10 mouse cellular contexts compared by ENCODE assay signal in the genomic region with DNA sequence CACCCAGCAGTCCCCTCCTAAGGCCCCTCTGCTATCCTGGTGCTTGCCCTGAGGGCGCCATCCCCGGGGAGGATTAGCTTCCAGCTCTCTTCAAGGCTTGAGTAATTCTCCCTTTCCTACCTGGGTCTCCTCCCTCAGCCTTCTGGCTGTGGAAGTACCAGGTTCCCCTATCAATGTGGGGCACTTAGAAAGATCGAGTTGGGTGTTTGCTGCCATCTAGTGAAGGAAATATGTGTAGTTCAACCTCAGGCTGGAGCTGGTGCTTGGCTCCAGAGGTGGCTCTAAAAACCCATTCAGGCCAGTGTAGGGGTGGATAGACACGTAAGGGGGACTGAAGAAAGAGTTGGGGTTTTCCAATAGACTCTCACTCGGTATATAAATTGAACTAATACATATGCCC. TPM values are rescaled to one million over a fixed set of nuclear protein-coding genes. Genes with fewer than 3 reads are reported as not detected.
DNase-seq lines count a peak whose midpoint lies in the region; ATAC-seq and TF ChIP-seq lines count a peak whose summit lies in the region.
"Had no signal": no experiment of that assay in that cellular context is flagged by ENCODE, and none has a peak within 500 bp of the region (broad histone marks: within the 10 kb centered on the region; RNA-seq: fewer than 3 reads in every experiment).

No protein-coding gene starts in this region.

- no peak overlapping the region for H3K9ac ChIP-seq in neural tube, embryonic 15.5 days (replicated peaks)
- no peak overlapping the region for H3K9ac ChIP-seq in embryonic facial prominence, embryonic 14.5 days (ENCODE audit: low read depth, low read length)
- H3K9ac ChIP-seq in midbrain, postnatal 0 days (replicated peaks; ENCODE audit: low read length, poor library complexity, severe bottlenecking) = no peak overlapping the region

- 15% methylated on average over 5 of the region's 5 CpGs for WGBS in neural tube, embryonic 15.5 days
- 11% methylated on average over 5 of the region's 5 CpGs for WGBS in embryonic facial prominence, embryonic 14.5 days
- 10% methylated on average over 5 of the region's 5 CpGs for WGBS in midbrain, postnatal 0 days

- no peaks in the 10 kb centered on the region for H3K27me3 ChIP-seq in neural tube, embryonic 15.5 days (replicated peaks)
- no peaks in the 10 kb centered on the region for H3K27me3 ChIP-seq in embryonic facial prominence, embryonic 14.5 days (replicated peaks; ENCODE audit: control insufficient read depth, insufficient read depth, low read length)
- H3K27me3 ChIP-seq in midbrain, postnatal 0 days (ENCODE audit: insufficient read depth, low read length) = no peaks in the 10 kb centered on the region

- TF ChIP-seq CTCF in midbrain, postnatal 0 days (IDR thresholded peaks at IDR 0.05) = peak; percentile 90

- no peak overlapping the region for H3K27ac ChIP-seq in neural tube, embryonic 15.5 days (replicated peaks)
- H3K27ac ChIP-seq in embryonic facial prominence, embryonic 14.5 days (replicated peaks; ENCODE audit: low read depth, low read length) = no peak overlapping the region
- H3K27ac ChIP-seq in midbrain, postnatal 0 days (ENCODE audit: low read depth, low read length) = no peak overlapping the region
- H3K27ac ChIP-seq: macrophage had no signal

- no peak for ATAC-seq in neural tube, embryonic 15.5 days (ENCODE audit: low FRiP score)
- ATAC-seq in embryonic facial prominence, embryonic 14.5 days (ENCODE audit: low read depth) = peak; percentile 55; the same call in 1 of the 2 replicates
- no peak; the same call in 1 of the 2 replicates for ATAC-seq in midbrain, postnatal 0 days (ENCODE audit: low FRiP score)
- no peak for ATAC-seq in erythroblast, adult 5-6 weeks (replicated peaks; ENCODE audit: low FRiP score, poor library complexity, severe bottlenecking)

- no peaks in the 10 kb centered on the region for H3K4me1 ChIP-seq in neural tube, embryonic 15.5 days
- H3K4me1 ChIP-seq in embryonic facial prominence, embryonic 14.5 days (ENCODE audit: control insufficient read depth, insufficient read depth, low read length) = no peaks in the 10 kb centered on the region
- H3K4me1 ChIP-seq in midbrain, postnatal 0 days (ENCODE audit: insufficient read depth, low read length) = no peaks in the 10 kb centered on the region

- H3K4me3 ChIP-seq in neural tube, embryonic 15.5 days (replicated peaks) = no peak overlapping the region
- no peak overlapping the region for H3K4me3 ChIP-seq in embryonic facial prominence, embryonic 14.5 days (ENCODE audit: low read depth, low read length)
- H3K4me3 ChIP-seq in midbrain, postnatal 0 days (ENCODE audit: low read depth, low read length) = no peak overlapping the region

- H3K4me2 ChIP-seq in neural tube, embryonic 15.5 days = no peak overlapping the region
- no peak overlapping the region for H3K4me2 ChIP-seq in embryonic facial prominence, embryonic 14.5 days (ENCODE audit: low read depth, low read length)
- no peak overlapping the region for H3K4me2 ChIP-seq in midbrain, postnatal 0 days (ENCODE audit: low read depth, low read length, poor library complexity, severe bottlenecking)

- peak; percentile 14 for DNase-seq in adrenal gland, postnatal 14 days
- DNase-seq in adrenal gland, postnatal 4 days (ENCODE audit: low spot score in 2 of 2) = no peak
- peak; percentile 16 for DNase-seq in neural tube, embryonic 10.5 days (ENCODE audit: extremely low spot score, low spot score)
- peak; percentile 67 for DNase-seq in embryonic facial prominence, embryonic 14.5 days (ENCODE audit: low spot score)
- DNase-seq in layer of hippocampus, adult 9-10 months (ENCODE audit: low spot score) = peak; percentile 32
- peak; percentile 84 for DNase-seq in midbrain, postnatal 0 days (ENCODE audit: low spot score)

- H3K9me3 ChIP-seq in neural tube, embryonic 15.5 days (replicated peaks) = peaks cover 7% of the 10 kb centered on the region; the same call in 1 of the 2 replicates
- no peaks in the 10 kb centered on the region for H3K9me3 ChIP-seq in embryonic facial prominence, embryonic 14.5 days (ENCODE audit: control insufficient read depth, low read length)
- 0 out of 2 replicates have a peak, but pooled peaks cover 6% of the 10 kb centered on the region for H3K9me3 ChIP-seq in midbrain, postnatal 0 days (ENCODE audit: low read length)

- no peaks in the 10 kb centered on the region for H3K36me3 ChIP-seq in neural tube, embryonic 15.5 days
- no peaks in the 10 kb centered on the region for H3K36me3 ChIP-seq in embryonic facial prominence, embryonic 14.5 days (ENCODE audit: control insufficient read depth, insufficient read depth, low read length)
- H3K36me3 ChIP-seq in midbrain, postnatal 0 days (ENCODE audit: insufficient read depth, low read length) = no peaks in the 10 kb centered on the region
- H3K36me3 ChIP-seq: G1E had no signal

RNA-seq across cellular contexts. Expression of gene Scn10a, which starts 32.4 kb away (rescaled TPM):
- total RNA-seq in adrenal gland, postnatal 14 days (2021) = not detected in 2 replicates
- under 1 TPM in 1 of 2 experiments, not detected in 1; 0.08 TPM for total RNA-seq in adrenal gland, postnatal 4 days (2021)
- polyA plus RNA-seq in neural tube, embryonic 15.5 days (2015; fragmentation: Nextera tagmentation; extraction: Ambion mirVana) = 4.1 and 4.6 TPM in 2 replicates
- polyA plus RNA-seq in embryonic facial prominence, embryonic 14.5 days (2014; fragmentation: Nextera tagmentation; extraction: Ambion mirVana) = 1.8 and 2.5 TPM in 2 replicates
- total RNA-seq in midbrain, postnatal 0 days (2014; rRNA removed) = not detected in 2 replicates
- polyA plus RNA-seq in midbrain, postnatal 0 days (2015; fragmentation: Nextera tagmentation; extraction: Ambion mirVana) = not detected in 2 replicates
- total RNA-seq in erythroblast, adult 5-6 weeks (2015; ENCODE audit: low replicate concordance) = not detected in 2 replicates
- not detected in 2 replicates for total RNA-seq in erythroblast, adult 5-6 weeks (2017; ENCODE audit: low replicate concordance)
- polyA plus RNA-seq: G1E, macrophage had no signal

Comparison
In these comparisons a context has a peak if more than half of its experiments do, and no peak if none do; other contexts are left out.
1. DNase-seq: peak in adrenal gland, postnatal 14 days (single experiment), neural tube, embryonic 10.5 days (single experiment), embryonic facial prominence, embryonic 14.5 days (single experiment), layer of hippocampus, adult 9-10 months (single experiment) and midbrain, postnatal 0 days (single experiment); none in adrenal gland, postnatal 4 days (0 of 2).